Mouse (Mus musculus) MEL (cell line): ENCODE data around the gene Gcm1. TPM values are rescaled to one million over a fixed set of nuclear protein-coding genes. Genes with fewer than 3 reads are reported as not detected.

Source experiments
- DNase-seq: peaks from one replicate; pipeline ENCODE4 v3.0.0; 2011; ENCODE audit warnings: low read depth, low spot score
- H3K27ac ChIP-seq: 2 replicates; pipeline ENCODE4 v1.5.1; 2012; ENCODE audit warnings: low read depth, mild to moderate bottlenecking, control low read depth, low read length, moderate library complexity; ENCODE audit not compliant: control insufficient read depth
- H3K27me3 ChIP-seq, 2 experiments: fragments of 150-350 bp in 1 of 2; sonication (generic) in 1 of 2; 2 replicates each; pipeline ENCODE4 v1.6.1; 2012; ENCODE audit warnings: low read length in 2 of 2, mild to moderate bottlenecking in 2 of 2, improper control_type of control experiment in 1 of 2, moderate library complexity in 1 of 2; ENCODE audit not compliant: insufficient read depth in 2 of 2, control insufficient read depth in 1 of 2
- H3K36me3 ChIP-seq, 2 experiments: 2 replicates each; pipeline ENCODE4 v1.6.1; 2012 to 2014; ENCODE audit warnings: low read length in 2 of 2, improper control_type of control experiment in 1 of 2, inconsistent platforms in 1 of 2, mild to moderate bottlenecking in 1 of 2; ENCODE audit not compliant: insufficient read depth in 2 of 2, control insufficient read depth in 1 of 2
- H3K4me1 ChIP-seq, 2 experiments: fragments of 150-350 bp in 1 of 2; sonication (generic) in 1 of 2; 2 replicates each; pipeline ENCODE4 v1.6.1; 2012; ENCODE audit warnings: low read length in 2 of 2, improper control_type of control experiment in 1 of 2, mild to moderate bottlenecking in 1 of 2; ENCODE audit not compliant: insufficient read depth in 2 of 2, control insufficient read depth in 1 of 2
- H3K4me3 ChIP-seq, 2 experiments: fragments of 150-350 bp in 1 of 2; sonication (generic) in 1 of 2; 2 replicates each; pipeline ENCODE4 v1.5.1; 2012; ENCODE audit warnings: low read depth in 2 of 2, low read length in 2 of 2, mild to moderate bottlenecking in 2 of 2, moderate library complexity in 2 of 2, control low read depth in 1 of 2, improper control_type of control experiment in 1 of 2; ENCODE audit not compliant: control insufficient read depth in 1 of 2, insufficient read depth in 1 of 2
- H3K79me2 ChIP-seq: 2 replicates; pipeline ENCODE4 v1.6.1; 2012; ENCODE audit warnings: mild to moderate bottlenecking, low read length, moderate library complexity; ENCODE audit not compliant: control insufficient read depth, poor library complexity, insufficient read depth
- H3K9ac ChIP-seq: 2 replicates; pipeline ENCODE4 v1.6.1; 2012; ENCODE audit warnings: low read depth, mild to moderate bottlenecking, control low read depth, low read length, moderate library complexity; ENCODE audit not compliant: control insufficient read depth, poor library complexity, severe bottlenecking
- H3K9me3 ChIP-seq: fragments of 150-350 bp; sonication (generic); replicated peaks from 2 replicates; pipeline ENCODE4 v1.6.1; 2012; ENCODE audit warnings: mild to moderate bottlenecking, low read length, improper control_type of control experiment, moderate library complexity; ENCODE audit not compliant: insufficient read depth
- CTCF ChIP-seq, 3 experiments: IDR thresholded peaks in 2 of 3; conservative IDR thresholded peaks in 1 of 3; 2 replicates each; pipeline ENCODE4 v1.5.1; 2011 to 2012; ENCODE audit warnings: low read length in 3 of 3, low read depth in 2 of 3, mild to moderate bottlenecking in 2 of 3, improper control_type of control experiment in 1 of 3, inconsistent platforms in 1 of 3, mixed read lengths in 1 of 3, moderate library complexity in 1 of 3; ENCODE audit not compliant: control insufficient read depth in 1 of 3, insufficient read depth in 1 of 3, poor library complexity in 1 of 3, severe bottlenecking in 1 of 3
- GABPA ChIP-seq: IDR thresholded peaks from 2 replicates; pipeline ENCODE4 v1.6.1; 2012; ENCODE audit warnings: low read depth, mild to moderate bottlenecking, inconsistent platforms, low read length, improper control_type of control experiment, moderate library complexity
- GATA1 ChIP-seq: IDR thresholded peaks from 2 replicates; pipeline ENCODE4 v1.6.1; 2011; ENCODE audit warnings: low read depth, low read length, improper control_type of control experiment
- KAT2A ChIP-seq: conservative IDR thresholded peaks from 2 replicates; pipeline ENCODE4 v1.6.1; 2012; ENCODE audit warnings: low read depth, low read length, improper control_type of control experiment, inconsistent platforms
- MEF2A ChIP-seq: IDR thresholded peaks from 2 replicates; pipeline ENCODE4 v1.6.1; 2014; ENCODE audit warnings: low read depth, mild to moderate bottlenecking, inconsistent platforms, low read length, improper control_type of control experiment; ENCODE audit not compliant: poor library complexity, insufficient replicate concordance, severe bottlenecking; ENCODE audit errors: extremely low read depth
- POLR2AphosphoS5 ChIP-seq: IDR thresholded peaks from 2 replicates; pipeline ENCODE4 v1.6.1; 2012; ENCODE audit warnings: low read depth, borderline replicate concordance, mild to moderate bottlenecking, inconsistent platforms, low read length, moderate library complexity, mixed read lengths
- RCOR1 ChIP-seq: IDR thresholded peaks from 2 replicates; pipeline ENCODE4 v1.6.1; 2012; ENCODE audit warnings: low read depth, mild to moderate bottlenecking, inconsistent platforms, low read length, improper control_type of control experiment
- SMC3 ChIP-seq: IDR thresholded peaks from 2 replicates; pipeline ENCODE4 v1.6.1; 2011; ENCODE audit warnings: low read depth, low read length, improper control_type of control experiment
- TCF12 ChIP-seq: IDR thresholded peaks from 2 replicates; pipeline ENCODE4 v1.6.1; 2014; ENCODE audit warnings: low read depth, mild to moderate bottlenecking, inconsistent platforms, low read length, improper control_type of control experiment, moderate library complexity
- USF2 ChIP-seq, 2 experiments: IDR thresholded peaks; 2 replicates each; pipeline ENCODE4 v1.6.1; 2011 to 2012; ENCODE audit warnings: improper control_type of control experiment in 2 of 2, low read length in 2 of 2, borderline replicate concordance in 1 of 2, inconsistent platforms in 1 of 2, low read depth in 1 of 2, mild to moderate bottlenecking in 1 of 2; ENCODE audit not compliant: insufficient read depth in 1 of 2
- polyA plus RNA-seq, 2 experiments: library from polyadenylated mRNA; stranded (reverse) in 1 of 2; unstranded in 1 of 2; fragments of >175 nt in 1 of 2; fragments of >200 nt in 1 of 2; gene quantifications; 2 replicates each; pipeline versions ENCODE4 v1.2.1 to v1.2.4; 2012; ENCODE audit warnings: low replicate concordance in 2 of 2, low read depth in 1 of 2; ENCODE audit not compliant: insufficient read length in 2 of 2, insufficient read depth in 1 of 2, missing spikeins in 1 of 2
- total RNA-seq: library from RNA; depleted of rRNA; stranded (reverse); fragments of 300-350 nt; gene quantifications from 2 replicates; pipeline ENCODE4 v1.2.3, GENCODE M21; 2012

Gcm1 gene
- total and polyA plus RNA-seq, 3 experiments, result not detected

- TF ChIP-seq TCF12 (peak; percentile 28; the same call in 1 of the 2 replicates), GABPA (no peak), SMC3 (peak; percentile 31)
These were observed 5.0 kb upstream of the Gcm1 start (continued) for GRCm38 (mm10) chr9:78046755-78047154.

GRCm38 (mm10) chr9:78050452-78050970, 1.2 kb upstream of the Gcm1 start:
- Histone ChIP-seq H3K27me3 (no peaks in the 10 kb centered on the region; a peak in 1 of 4 replicates), H3K27ac (no peak overlapping the region), H3K9ac (no peak overlapping the region), H3K79me2 (no peaks in the 10 kb centered on the region; the same call in 1 of the 2 replicates), H3K4me1 (peaks cover 3% of the 10 kb centered on the region in 2 experiments; a peak in 2 of 4 replicates), H3K4me3 (no peak overlapping the region), H3K9me3 (no peaks in the 10 kb centered on the region), H3K36me3 (peaks cover 0 to 4% of the 10 kb centered on the region in 2 experiments; a peak in 1 of 4 replicates)
- TF ChIP-seq MEF2A (no peak), KAT2A (no peak)
- no peak for DNase-seq

GRCm38 (mm10) chr9:78053821-78054220, 2.1 kb downstream of the Gcm1 start:
- no peak for DNase-seq
- no peaks in the 10 kb centered on the region for H3K9me3 ChIP-seq
- H3K27ac ChIP-seq, result no peak overlapping the region
- no peaks in the 10 kb centered on the region for H3K36me3 ChIP-seq
- no peak for TF ChIP-seq POLR2AphosphoS5
- no peak for TF ChIP-seq USF2 (IDR thresholded peaks at IDR 0.05; ENCODE audit: borderline replicate concordance in 1 of 2, insufficient read depth in 1 of 2, low read depth in 1 of 2, low read length in 2 of 2)
- TF ChIP-seq CTCF (IDR thresholded peaks at IDR 0.05 in 2 of 3, conservative IDR thresholded peaks at IDR 0.05 in 1 of 3; ENCODE audit: control insufficient read depth in 1 of 3, insufficient read depth in 1 of 3, low read depth in 2 of 3, low read length in 3 of 3, poor library complexity in 1 of 3, severe bottlenecking in 1 of 3), result no peak
- no peaks in the 10 kb centered on the region for H3K79me2 ChIP-seq
- no peaks in the 10 kb centered on the region; a peak in 1 of 4 replicates for H3K27me3 ChIP-seq
- peaks cover under 1 to 6% of the 10 kb centered on the region in 2 experiments; a peak in 2 of 4 replicates for H3K4me1 ChIP-seq
- no peak overlapping the region for H3K9ac ChIP-seq
- no peak overlapping the region for H3K4me3 ChIP-seq

GRCm38 (mm10) chr9:78054298-78054697, 2.6 kb downstream of the Gcm1 start:
- TF ChIP-seq GABPA (no peak), RCOR1 (no peak), GATA1 (no peak), KAT2A (no peak)
- Histone ChIP-seq H3K4me1 (peaks cover 2 to 9% of the 10 kb centered on the region in 2 experiments; a peak in 2 of 4 replicates), H3K9me3 (no peaks in the 10 kb centered on the region), H3K27me3 (no peaks in the 10 kb centered on the region; a peak in 1 of 4 replicates), H3K27ac (no peak overlapping the region), H3K9ac (no peak overlapping the region), H3K4me3 (no peak overlapping the region), H3K79me2 (no peaks in the 10 kb centered on the region), H3K36me3 (no peaks in the 10 kb centered on the region)
- no peak for DNase-seq
